Mouse (Mus musculus) liver, postnatal 0 days (tissue): ENCODE measurements around the gene Mrpl52.

Experiments used
- CTCF ChIP-seq: sonication (generic); IDR thresholded peaks from 2 replicates; pipeline ENCODE4 v1.5.1; 2016; ENCODE audit warnings: antibody characterized with exemption, low read depth
- EP300 ChIP-seq: IDR thresholded peaks from 2 replicates; pipeline ENCODE4 v1.6.1; 2016; ENCODE audit warnings: antibody characterized with exemption, low read depth, mild to moderate bottlenecking

DNA sequence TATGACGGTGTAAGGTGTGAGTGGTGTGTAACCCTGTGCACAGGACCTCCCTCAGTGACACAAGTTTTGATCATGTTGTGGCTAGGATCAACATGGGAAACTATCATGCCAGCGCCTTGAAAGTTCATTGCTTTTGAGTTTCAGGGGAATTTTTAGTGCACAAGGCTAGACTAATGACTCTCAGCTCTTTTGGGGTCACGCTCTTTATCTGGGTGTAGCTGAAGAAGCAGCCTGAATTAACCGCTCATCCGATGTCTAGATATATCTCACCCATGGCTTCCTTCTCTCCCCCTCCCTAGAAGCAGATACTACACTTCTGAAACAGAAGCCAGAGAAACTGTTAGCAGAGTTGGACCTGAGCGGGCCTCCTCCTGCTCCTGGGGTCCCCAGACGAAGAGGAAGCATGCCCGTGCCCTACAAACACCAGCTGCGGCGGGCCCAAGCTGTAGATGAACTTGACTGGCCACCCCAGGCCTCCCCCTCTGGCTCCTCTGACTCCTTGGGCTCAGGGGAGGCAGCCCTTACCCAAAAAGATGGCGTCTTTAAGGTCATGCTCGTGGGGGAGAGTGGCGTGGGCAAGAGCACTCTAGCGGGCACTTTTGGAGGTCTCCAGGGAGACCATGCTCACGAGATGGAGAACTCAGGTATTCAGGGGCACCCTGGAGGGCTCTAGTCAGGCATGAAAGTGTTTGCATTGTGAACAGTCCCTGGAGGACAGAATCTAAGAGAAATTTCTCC, 50.6 kb downstream of the Mrpl52 start:
- no peak for TF ChIP-seq CTCF
- TF ChIP-seq EP300: no peak
